Mouse (Mus musculus): ENCODE measurements at regions not wholly inside any gene's neighbourhood (a gene's known extent, or its start where the extent isn't known, plus 50 kb on each side); places are given as distances from the start of the nearest gene placed in this dataset.

DNA sequence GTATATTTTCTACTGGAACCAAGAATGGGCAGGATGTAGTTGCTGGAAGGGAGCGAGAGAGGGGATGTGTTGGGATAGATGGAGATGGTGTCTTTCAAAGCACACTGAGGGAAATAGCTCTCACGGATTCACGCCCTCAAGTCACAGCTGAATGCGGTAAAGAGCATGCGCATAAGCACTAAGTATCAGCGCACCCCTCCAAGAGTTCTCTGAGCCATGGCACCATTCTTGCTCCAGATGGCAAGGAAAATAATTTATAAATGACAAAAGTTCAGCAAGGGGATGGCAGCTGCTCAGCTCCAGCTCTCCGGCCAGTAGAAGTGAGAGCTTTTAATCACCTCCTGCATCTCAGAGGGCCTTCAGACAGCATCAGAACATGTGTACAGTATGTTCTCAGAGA lies 329.4 kb downstream of the Gm11361 start:
- Histone ChIP-seq H3K27me3 (ENCODE audit: insufficient read depth, low read length) (no peaks in the 10 kb centered on the region), H3K4me3 (ENCODE audit: low read depth, low read length) (no peak overlapping the region), H3K4me1 (ENCODE audit: insufficient read depth, low read length) (no peaks in the 10 kb centered on the region), H3K9me3 (ENCODE audit: low read length) (no peaks in the 10 kb centered on the region), H3K27ac (ENCODE audit: low read depth, low read length) (no peak overlapping the region), H3K4me2 (ENCODE audit: low read depth, low read length, poor library complexity, severe bottlenecking) (no peak overlapping the region), H3K36me3 (ENCODE audit: insufficient read depth, low read length) (no peaks in the 10 kb centered on the region), H3K9ac (replicated peaks; ENCODE audit: low read length, poor library complexity, severe bottlenecking) (no peak overlapping the region)
- 86% methylated on average over 7 of the region's 7 CpGs for WGBS
- ATAC-seq (ENCODE audit: low FRiP score) (no peak), DNase-seq (ENCODE audit: low spot score) (peak; percentile 48)
- no peak for TF ChIP-seq CTCF (IDR thresholded peaks at IDR 0.05)

DNA sequence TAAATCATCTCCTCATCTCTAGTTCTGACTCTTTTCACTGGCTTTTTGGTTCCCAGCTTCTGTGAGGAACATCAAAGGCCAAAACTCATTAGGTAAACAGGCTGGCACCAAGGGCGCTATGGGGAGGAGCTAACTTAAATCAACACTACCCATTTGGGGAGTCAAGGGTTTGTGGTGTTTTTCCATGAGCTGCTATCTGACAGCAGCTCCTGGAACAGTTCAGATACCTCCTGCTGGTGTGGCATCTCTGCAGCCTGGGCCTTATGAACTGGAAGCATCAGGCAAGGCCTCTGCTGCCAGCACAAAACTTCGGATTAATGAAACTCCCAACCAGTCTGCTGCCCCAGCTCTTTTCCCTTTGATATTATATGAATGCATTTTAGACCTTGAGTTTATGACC lies 328.8 kb downstream of the Gm11361 start:
- no peak overlapping the region for H3K4me2 ChIP-seq (ENCODE audit: low read depth, low read length, poor library complexity, severe bottlenecking)
- H3K27me3 ChIP-seq (ENCODE audit: insufficient read depth, low read length), result no peaks in the 10 kb centered on the region
- ATAC-seq (ENCODE audit: low FRiP score) (no peak), DNase-seq (ENCODE audit: low spot score) (peak; percentile 23)
- no peaks in the 10 kb centered on the region for H3K4me1 ChIP-seq (ENCODE audit: insufficient read depth, low read length)
- no peaks in the 10 kb centered on the region for H3K9me3 ChIP-seq (ENCODE audit: low read length)
- no peak overlapping the region for H3K4me3 ChIP-seq (ENCODE audit: low read depth, low read length)
- H3K9ac ChIP-seq (replicated peaks; ENCODE audit: low read length, poor library complexity, severe bottlenecking), result no peak overlapping the region
- TF ChIP-seq CTCF (IDR thresholded peaks at IDR 0.05), result no peak
- 72% methylated on average over 2 of the region's 2 CpGs for WGBS
- no peak overlapping the region for H3K27ac ChIP-seq (ENCODE audit: low read depth, low read length)
- H3K36me3 ChIP-seq (ENCODE audit: insufficient read depth, low read length), result no peaks in the 10 kb centered on the region

DNA sequence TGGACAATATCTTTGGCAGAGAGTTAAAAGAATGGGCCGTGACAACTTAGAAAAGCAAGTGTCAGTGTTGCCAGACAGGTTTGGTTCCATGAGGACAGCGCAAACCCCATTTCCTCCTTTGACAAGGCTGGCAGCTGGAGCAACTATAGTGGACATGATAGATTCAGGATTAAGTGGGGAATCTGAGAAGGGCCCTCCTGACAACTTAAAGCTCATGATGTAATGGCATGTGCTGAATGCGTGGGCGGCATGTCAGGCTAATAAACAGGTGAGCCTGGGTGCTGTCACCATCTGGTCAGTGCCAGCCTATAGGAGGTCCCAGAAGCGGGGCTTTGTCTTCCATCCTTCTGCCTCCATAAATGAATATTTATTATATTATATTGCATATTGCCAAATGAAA lies 326.3 kb downstream of the Gm11361 start:
- Histone ChIP-seq H3K27me3 (ENCODE audit: insufficient read depth, low read length) (no peaks in the 10 kb centered on the region), H3K4me2 (ENCODE audit: low read depth, low read length, poor library complexity, severe bottlenecking) (no peak overlapping the region), H3K27ac (ENCODE audit: low read depth, low read length) (no peak overlapping the region), H3K36me3 (ENCODE audit: insufficient read depth, low read length) (no peaks in the 10 kb centered on the region), H3K4me3 (ENCODE audit: low read depth, low read length) (no peak overlapping the region), H3K9me3 (ENCODE audit: low read length) (no peaks in the 10 kb centered on the region), H3K4me1 (ENCODE audit: insufficient read depth, low read length) (no peaks in the 10 kb centered on the region), H3K9ac (replicated peaks; ENCODE audit: low read length, poor library complexity, severe bottlenecking) (no peak overlapping the region)
- DNase-seq (ENCODE audit: low spot score), result peak; percentile 17
- TF ChIP-seq CTCF (IDR thresholded peaks at IDR 0.05), result no peak
- 78% methylated on average over 5 of the region's 5 CpGs for WGBS
- ATAC-seq (ENCODE audit: low FRiP score), result no peak

DNA sequence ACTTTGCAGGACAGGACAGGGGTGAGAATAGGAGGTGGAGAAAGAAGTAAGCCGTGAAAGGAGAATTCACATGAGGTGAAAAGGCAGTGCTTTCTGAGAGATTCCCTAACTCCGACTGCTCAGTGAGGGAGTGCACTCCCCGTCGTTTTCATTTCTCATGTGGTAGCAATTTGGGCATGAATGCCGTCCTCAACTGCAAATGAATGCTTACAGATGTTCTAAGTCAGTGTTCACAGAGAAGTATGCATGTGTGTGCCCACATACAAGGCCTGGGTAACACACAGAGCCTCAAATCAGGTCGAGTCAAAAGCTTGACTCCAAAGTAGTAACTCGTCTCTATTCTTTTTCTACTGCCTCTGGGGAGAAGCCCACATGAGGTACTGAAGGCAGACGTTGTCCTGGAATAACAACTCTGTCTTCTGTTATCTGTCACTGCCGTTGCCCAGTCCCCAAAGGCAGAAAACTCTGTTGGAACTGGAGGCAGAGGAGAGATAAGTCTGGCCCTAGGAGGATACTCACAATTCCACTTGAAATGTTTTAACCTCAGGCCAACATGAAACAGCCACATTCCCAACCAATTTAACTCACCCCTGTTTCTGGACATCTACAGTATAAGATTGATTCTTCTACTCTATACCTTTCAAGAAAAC lies 318.0 kb downstream of the Gm11361 start:
- H3K4me2 ChIP-seq (ENCODE audit: low read depth, low read length, poor library complexity, severe bottlenecking), result no peak overlapping the region
- H3K9me3 ChIP-seq (ENCODE audit: low read length), result no peaks in the 10 kb centered on the region
- no peaks in the 10 kb centered on the region for H3K4me1 ChIP-seq (ENCODE audit: insufficient read depth, low read length)
- H3K27ac ChIP-seq (ENCODE audit: low read depth, low read length), result no peak overlapping the region
- no peak overlapping the region for H3K4me3 ChIP-seq (ENCODE audit: low read depth, low read length)
- TF ChIP-seq CTCF (IDR thresholded peaks at IDR 0.05), result no peak
- ATAC-seq (ENCODE audit: low FRiP score) (no peak), DNase-seq (ENCODE audit: low spot score) (no peak)
- H3K27me3 ChIP-seq (ENCODE audit: insufficient read depth, low read length), result no peaks in the 10 kb centered on the region
- no peak overlapping the region for H3K9ac ChIP-seq (replicated peaks; ENCODE audit: low read length, poor library complexity, severe bottlenecking)
- H3K36me3 ChIP-seq (ENCODE audit: insufficient read depth, low read length), result no peaks in the 10 kb centered on the region
- 67% methylated on average over 9 of the region's 9 CpGs for WGBS

DNA sequence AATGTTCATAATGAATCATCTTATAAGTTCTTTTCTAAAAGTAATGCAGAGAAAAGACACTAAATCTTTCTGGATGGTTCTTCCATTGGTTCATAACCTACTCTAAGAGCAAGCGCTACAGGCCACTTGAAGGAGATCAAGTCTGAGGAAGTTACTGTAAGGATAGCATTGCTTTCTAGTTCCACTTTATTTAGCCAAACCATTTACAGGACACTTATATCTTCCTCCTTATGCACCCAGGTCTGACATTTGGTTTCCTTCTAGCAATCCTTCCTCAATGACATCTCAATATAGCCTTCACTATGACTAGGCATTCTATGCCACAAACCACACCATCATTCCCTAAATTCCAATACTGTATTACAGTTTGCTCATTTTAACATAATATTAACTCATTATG lies 316.0 kb downstream of the Gm11361 start:
- no peaks in the 10 kb centered on the region for H3K4me1 ChIP-seq (ENCODE audit: insufficient read depth, low read length)
- no peaks in the 10 kb centered on the region for H3K36me3 ChIP-seq (ENCODE audit: insufficient read depth, low read length)
- ATAC-seq (ENCODE audit: low FRiP score), result no peak
- no peaks in the 10 kb centered on the region for H3K9me3 ChIP-seq (ENCODE audit: low read length)
- H3K9ac ChIP-seq (replicated peaks; ENCODE audit: low read length, poor library complexity, severe bottlenecking), result no peak overlapping the region
- H3K4me2 ChIP-seq (ENCODE audit: low read depth, low read length, poor library complexity, severe bottlenecking), result no peak overlapping the region
- TF ChIP-seq CTCF (IDR thresholded peaks at IDR 0.05), result no peak
- H3K27me3 ChIP-seq (ENCODE audit: insufficient read depth, low read length), result no peaks in the 10 kb centered on the region
- no peak for DNase-seq (ENCODE audit: low spot score)
- WGBS, result 94% methylated on average over 1 of the region's 1 CpGs
- H3K4me3 ChIP-seq (ENCODE audit: low read depth, low read length), result no peak overlapping the region
- no peak overlapping the region for H3K27ac ChIP-seq (ENCODE audit: low read depth, low read length)

DNA sequence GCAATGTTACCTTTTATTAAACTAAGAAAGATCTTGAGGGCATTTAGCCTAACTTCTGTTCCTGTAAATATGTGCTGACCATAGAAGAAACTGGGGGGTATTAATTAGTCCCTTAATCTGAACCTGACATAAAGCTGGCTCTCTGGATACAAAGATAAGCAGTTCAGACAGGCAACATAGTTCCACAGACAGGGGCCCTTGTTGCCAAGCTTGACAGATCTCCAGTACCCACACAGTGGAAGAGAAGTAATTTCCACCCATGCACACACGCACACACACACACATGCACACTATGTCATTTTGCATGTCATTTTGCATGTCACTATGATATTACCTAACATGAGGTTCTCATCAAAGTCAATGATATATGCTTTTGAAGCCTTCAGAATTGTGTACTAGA lies 315.1 kb downstream of the Gm11361 start:
- H3K9ac ChIP-seq (replicated peaks; ENCODE audit: low read length, poor library complexity, severe bottlenecking), result no peak overlapping the region
- no peak for ATAC-seq (ENCODE audit: low FRiP score)
- H3K27me3 ChIP-seq (ENCODE audit: insufficient read depth, low read length), result no peaks in the 10 kb centered on the region
- H3K4me2 ChIP-seq (ENCODE audit: low read depth, low read length, poor library complexity, severe bottlenecking), result no peak overlapping the region
- 94% methylated on average over 1 of the region's 1 CpGs for WGBS
- no peak for DNase-seq (ENCODE audit: low spot score)
- H3K36me3 ChIP-seq (ENCODE audit: insufficient read depth, low read length), result no peaks in the 10 kb centered on the region
- no peaks in the 10 kb centered on the region for H3K9me3 ChIP-seq (ENCODE audit: low read length)
- TF ChIP-seq CTCF (IDR thresholded peaks at IDR 0.05), result no peak
- H3K4me1 ChIP-seq (ENCODE audit: insufficient read depth, low read length), result no peaks in the 10 kb centered on the region
- H3K27ac ChIP-seq (ENCODE audit: low read depth, low read length), result no peak overlapping the region
- no peak overlapping the region for H3K4me3 ChIP-seq (ENCODE audit: low read depth, low read length)

All from midbrain, postnatal 0 days (tissue).